Mouse (Mus musculus) limb, embryonic 10.5 days (tissue): Measurements from ENCODE around the gene Tmem45a. TPM values are rescaled to one million over a fixed set of nuclear protein-coding genes. Genes with fewer than 3 reads are reported as not detected.

Source experiments
- DNase-seq: peaks from one replicate; pipeline ENCODE4 v3.0.0-alpha.2; 2017; ENCODE audit warnings: low spot score
- H3K27ac ChIP-seq: fragments of 300-500 bp; sonication (generic); 2 replicates; pipeline ENCODE4 v1.5.1; 2016; ENCODE audit warnings: mild to moderate bottlenecking
- H3K27me3 ChIP-seq: fragments of 300-500 bp; sonication (generic); 2 replicates; pipeline ENCODE4 v1.6.1; 2016; ENCODE audit warnings: low read depth, mild to moderate bottlenecking; ENCODE audit not compliant: poor library complexity, severe bottlenecking
- H3K36me3 ChIP-seq: fragments of 300-500 bp; sonication (generic); 2 replicates; pipeline ENCODE4 v1.6.1; 2016; ENCODE audit warnings: mild to moderate bottlenecking, moderate library complexity
- H3K4me1 ChIP-seq: fragments of 300-500 bp; sonication (generic); 2 replicates; pipeline ENCODE4 v1.6.1; 2016
- H3K4me3 ChIP-seq: fragments of 300-500 bp; sonication (generic); 2 replicates; pipeline ENCODE4 v1.5.1; 2016; ENCODE audit warnings: mild to moderate bottlenecking, moderate library complexity
- H3K9me3 ChIP-seq: fragments of 300-500 bp; sonication (generic); replicated peaks from 2 replicates; pipeline ENCODE4 v1.6.1; 2016; ENCODE audit warnings: mild to moderate bottlenecking
- WGBS: fragments of 180-500 bp; shearing (Covaris S2); methylation state at CpG from one replicate; pipeline ENCODE4 v1.1.7; 2016; 5-methylcytosine and 5-hydroxymethylcytosine counted together
- polyA plus RNA-seq: library from polyadenylated mRNA; unstranded; fragments of >200 nt; fragmentation: Nextera tagmentation; extraction: Ambion mirVana; gene quantifications from 2 replicates; pipeline ENCODE4 v1.2.1, GENCODE M21; 2016

The Tmem45a gene
- polyA plus RNA-seq, 1 experiment from 2014 or later, result 7.4 TPM

DNA sequence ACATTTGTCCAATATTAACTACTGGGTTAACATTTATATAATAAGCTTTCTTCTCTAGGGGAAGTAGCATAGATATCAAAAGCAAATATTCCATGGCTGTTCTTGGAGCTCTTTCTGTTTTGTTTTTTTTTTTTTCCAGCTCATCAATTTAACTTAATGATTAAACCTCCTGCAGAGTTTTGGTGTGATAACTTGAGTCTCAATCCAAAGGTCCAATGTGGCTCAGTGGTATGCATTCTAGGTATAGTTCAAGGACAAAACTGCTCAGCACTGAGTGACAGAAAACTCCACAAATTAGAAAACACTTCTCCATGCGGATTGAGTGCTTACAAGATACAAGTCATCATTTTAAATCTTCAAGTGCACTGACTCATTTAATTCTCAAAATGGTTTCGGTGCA is 100.0 kb downstream of the Tmem45a start:
- Histone ChIP-seq H3K27me3 (no peaks in the 10 kb centered on the region), H3K27ac (no peak overlapping the region), H3K9me3 (no peaks in the 10 kb centered on the region; the same call in 1 of the 2 replicates), H3K4me3 (no peak overlapping the region), H3K36me3 (no peaks in the 10 kb centered on the region), H3K4me1 (no peaks in the 10 kb centered on the region)
- no peak for DNase-seq
- WGBS, result 89% methylated on average over 2 of the region's 2 CpGs

DNA sequence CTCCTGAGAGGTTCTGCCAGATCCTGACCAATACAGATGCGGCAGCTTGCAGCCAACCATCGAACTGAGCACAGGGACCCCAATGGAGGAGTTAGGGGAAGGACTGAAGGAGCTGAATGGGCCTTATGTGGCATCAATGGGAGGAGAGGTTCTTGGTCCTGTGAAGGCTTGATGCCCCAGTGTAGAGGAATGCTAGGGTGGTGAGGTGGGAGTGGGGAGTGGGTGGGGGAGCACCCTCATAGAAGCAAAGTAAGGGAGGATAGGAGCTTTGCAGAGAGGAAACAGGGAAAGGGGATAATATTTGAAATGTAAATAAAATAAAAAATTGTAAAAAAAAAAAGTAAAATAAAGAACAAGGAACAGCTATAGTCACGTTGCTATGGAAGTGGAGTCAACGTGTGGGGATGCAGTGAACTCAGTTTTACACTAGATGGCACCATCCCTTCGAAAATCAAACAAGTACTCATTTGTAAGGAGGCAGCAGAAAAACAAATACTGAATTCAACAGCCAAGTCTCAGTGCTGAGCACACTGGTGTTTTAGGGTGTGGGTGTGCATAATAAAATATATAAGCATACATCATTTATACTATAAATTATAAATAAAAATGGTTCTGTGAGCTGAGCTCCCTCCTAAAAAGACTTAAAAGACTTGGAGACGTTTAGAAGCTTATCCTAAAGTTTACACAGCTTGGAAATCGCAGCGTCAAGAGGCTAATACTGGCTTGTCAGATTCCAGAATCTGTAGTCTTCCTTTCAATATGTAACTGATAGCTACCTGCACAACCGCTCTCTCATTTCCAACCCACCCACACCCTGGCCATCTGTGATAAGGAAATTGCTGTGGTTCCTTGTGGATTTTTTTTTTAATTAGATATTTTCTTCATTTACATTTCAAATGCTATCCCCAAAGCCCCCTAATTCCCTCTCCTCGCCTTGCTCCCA is 114.5 kb downstream of the Tmem45a start:
- Histone ChIP-seq H3K27ac (no peak overlapping the region), H3K9me3 (no peaks in the 10 kb centered on the region), H3K36me3 (no peaks in the 10 kb centered on the region), H3K27me3 (no peaks in the 10 kb centered on the region), H3K4me1 (no peaks in the 10 kb centered on the region), H3K4me3 (no peak overlapping the region)
- WGBS, result 55% methylated on average over 10 of the region's 10 CpGs
- peak; percentile 33 for DNase-seq

Other genes with a start within 250 kb of the Tmem45a start
- 141 and 150 TPM in 2 replicates for gene Tfg, start 168.7 kb downstream of the Tmem45a start, polyA plus RNA-seq
- not detected in 2 replicates for gene Adgrg7, start 90.3 kb downstream of the Tmem45a start, polyA plus RNA-seq
- not detected in 2 replicates for gene Lnp1, start 41.9 kb upstream of the Tmem45a start, polyA plus RNA-seq
- gene Tmem45a2, start 185.2 kb upstream of the Tmem45a start, polyA plus RNA-seq, result not detected in 2 replicates
- 55.9 and 57.5 TPM in 2 replicates for gene Tomm70a, start 235.5 kb upstream of the Tmem45a start, polyA plus RNA-seq